Mouse (Mus musculus): ENCODE data around the gene Irx6. TPM values are rescaled to one million over a fixed set of nuclear protein-coding genes. Genes with fewer than 3 reads are reported as not detected.
A peak's percentile ranks its signal among the peaks of the same experiment; 100 is the strongest.

Irx6 gene
- polyA plus RNA-seq, 1 experiment from 2014 or later = 1.8 TPM

- no peaks in the 10 kb centered on the region for H3K36me3 ChIP-seq
- H3K4me2 ChIP-seq = peak overlapping the region; percentile 48; the same call in 1 of the 2 replicates
- ATAC-seq (ENCODE audit: extremely low read depth, insufficient number of reproducible peaks, low FRiP score, low TSS enrichment) = no peak
- H3K4me1 ChIP-seq = peaks cover 35% of the 10 kb centered on the region
- no peak overlapping the region for H3K9ac ChIP-seq
- H3K27me3 ChIP-seq (replicated peaks) = peaks cover 5% of the 10 kb centered on the region; the same call in 1 of the 2 replicates
- no peaks in the 10 kb centered on the region for H3K9me3 ChIP-seq
- 72% methylated on average over 8 of the region's 8 CpGs for WGBS
- H3K27ac ChIP-seq (replicated peaks) = no peak overlapping the region
- no peak overlapping the region for H3K4me3 ChIP-seq
Observed at GRCm38 (mm10) chr8:92721936-92722321, 47.8 kb downstream of the Irx6 start.

GRCm38 (mm10) chr8:92723320-92723719, 49.2 kb downstream of the Irx6 start:
- H3K36me3 ChIP-seq = no peaks in the 10 kb centered on the region
- no peak overlapping the region for H3K27ac ChIP-seq (replicated peaks)
- 54% methylated on average over 6 of the region's 6 CpGs for WGBS
- H3K4me2 ChIP-seq = no peak overlapping the region
- no peak overlapping the region for H3K4me3 ChIP-seq
- H3K27me3 ChIP-seq (replicated peaks) = peaks cover 5% of the 10 kb centered on the region; the same call in 1 of the 2 replicates
- ATAC-seq (ENCODE audit: extremely low read depth, insufficient number of reproducible peaks, low FRiP score, low TSS enrichment) = no peak
- H3K9ac ChIP-seq = no peak overlapping the region
- H3K9me3 ChIP-seq = no peaks in the 10 kb centered on the region
- peaks cover 26% of the 10 kb centered on the region for H3K4me1 ChIP-seq

- Histone ChIP-seq H3K27ac (replicated peaks) (peak overlapping the region; percentile 21), H3K27me3 (replicated peaks) (peaks cover 5% of the 10 kb centered on the region; the same call in 1 of the 2 replicates), H3K9me3 (no peaks in the 10 kb centered on the region), H3K36me3 (no peaks in the 10 kb centered on the region), H3K9ac (no peak overlapping the region), H3K4me1 (peaks cover 26% of the 10 kb centered on the region), H3K4me3 (no peak overlapping the region), H3K4me2 (peak overlapping the region; percentile 19; the same call in 1 of the 2 replicates)
- WGBS = 27% methylated on average over 7 of the region's 7 CpGs
- no peak for ATAC-seq (ENCODE audit: extremely low read depth, insufficient number of reproducible peaks, low FRiP score, low TSS enrichment)
Observed at GRCm38 (mm10) chr8:92723947-92724346, 49.9 kb downstream of the Irx6 start.

GRCm38 (mm10) chr8:92724359-92724758, 50.3 kb downstream of the Irx6 start:
- H3K4me3 ChIP-seq = no peak overlapping the region
- no peaks in the 10 kb centered on the region for H3K9me3 ChIP-seq
- 66% methylated on average over 8 of the region's 8 CpGs for WGBS
- peaks cover 26% of the 10 kb centered on the region for H3K4me1 ChIP-seq
- peak overlapping the region; percentile 21 for H3K27ac ChIP-seq (replicated peaks)
- no peak overlapping the region for H3K4me2 ChIP-seq
- H3K9ac ChIP-seq = no peak overlapping the region
- no peak; the same call in 1 of the 2 replicates for ATAC-seq (ENCODE audit: extremely low read depth, insufficient number of reproducible peaks, low FRiP score, low TSS enrichment)
- H3K27me3 ChIP-seq (replicated peaks) = peaks cover 5% of the 10 kb centered on the region; the same call in 1 of the 2 replicates
- no peaks in the 10 kb centered on the region for H3K36me3 ChIP-seq

Other genes with a start within 250 kb of the Irx6 start
- 109 and 112 TPM in 2 replicates for gene Mmp2, start 153.0 kb downstream of the Irx6 start, polyA plus RNA-seq (2015; fragmentation: Nextera tagmentation; extraction: Ambion mirVana)
- gene Lpcat2, start 181.1 kb downstream of the Irx6 start, polyA plus RNA-seq (2015; fragmentation: Nextera tagmentation; extraction: Ambion mirVana) = 3.5 and 3.9 TPM in 2 replicates
- 0.29 TPM in 1 of 2 replicates, not detected in the other for gene Capns2, start 227.1 kb downstream of the Irx6 start, polyA plus RNA-seq (2015; fragmentation: Nextera tagmentation; extraction: Ambion mirVana)